Mouse (Mus musculus) liver, embryonic 16.5 days (tissue): ENCODE data around the gene Fstl4. TPM values are rescaled to one million over a fixed set of nuclear protein-coding genes. Genes with fewer than 3 reads are reported as not detected.

ENCODE experiments used
- ATAC-seq: fragments of 200-750 bp; cut with Nextera tagmentation; 2 replicates; pipeline ENCODE4 v1.8.0; 2017; ENCODE audit warnings: low read depth, mild to moderate bottlenecking, moderate number of reproducible peaks, moderate library complexity
- H3K27ac ChIP-seq: fragments of 300-500 bp; sonication (generic); 2 replicates; pipeline ENCODE4 v1.5.1; 2014; ENCODE audit warnings: mild to moderate bottlenecking, low read length
- H3K27me3 ChIP-seq: fragments of 300-500 bp; sonication (generic); 2 replicates; pipeline ENCODE4 v1.6.1; 2014; ENCODE audit warnings: low read depth, low read length, mixed read lengths; ENCODE audit not compliant: control insufficient read depth, insufficient read depth
- H3K36me3 ChIP-seq: fragments of 300-500 bp; sonication (generic); 2 replicates; pipeline ENCODE4 v1.6.1; 2014; ENCODE audit warnings: mild to moderate bottlenecking; ENCODE audit not compliant: control insufficient read depth, insufficient read depth
- H3K4me1 ChIP-seq: fragments of 300-500 bp; sonication (generic); 2 replicates; pipeline ENCODE4 v1.6.1; 2014; ENCODE audit warnings: low read depth, low read length, mixed read lengths; ENCODE audit not compliant: control insufficient read depth
- H3K4me2 ChIP-seq: fragments of 300-500 bp; sonication (generic); 2 replicates; pipeline ENCODE4 v1.6.1; 2014; ENCODE audit warnings: low read depth, low read length, mixed read lengths
- H3K4me3 ChIP-seq: fragments of 300-500 bp; sonication (generic); 2 replicates; pipeline ENCODE4 v1.5.1; 2014; ENCODE audit warnings: low read depth, mild to moderate bottlenecking, low read length
- H3K9ac ChIP-seq: fragments of 300-500 bp; sonication (generic); 2 replicates; pipeline ENCODE4 v1.6.1; 2014; ENCODE audit warnings: low read depth, low read length
- H3K9me3 ChIP-seq: fragments of 300-500 bp; sonication (generic); replicated peaks from 2 replicates; pipeline ENCODE4 v1.6.1; 2016; ENCODE audit warnings: low read length; ENCODE audit not compliant: control insufficient read depth
- WGBS: fragments of 180-500 bp; shearing (Covaris S2); extraction: QIAGEN DNeasy Blood & Tissue Kit; methylation state at CpG from one replicate; pipeline ENCODE4 v1.1.7; 2014; ENCODE audit not compliant: insufficient replicate concordance; 5-methylcytosine and 5-hydroxymethylcytosine counted together
- polyA plus RNA-seq: library from polyadenylated mRNA; unstranded; fragments of >200 nt; fragmentation: Nextera tagmentation; extraction: Ambion mirVana; gene quantifications from 2 replicates; pipeline ENCODE4 v1.2.1, GENCODE M21; 2015

The Fstl4 gene
- polyA plus RNA-seq, 1 experiment from 2014 or later = 0.08 TPM

GRCm38 (mm10) chr11:53156463-53156862 lies 392.0 kb downstream of the Fstl4 start:
- H3K4me3 ChIP-seq = no peak overlapping the region
- H3K27ac ChIP-seq = no peak overlapping the region
- H3K9me3 ChIP-seq = no peaks in the 10 kb centered on the region
- no peaks in the 10 kb centered on the region for H3K4me1 ChIP-seq
- no peaks in the 10 kb centered on the region for H3K36me3 ChIP-seq
- no peak overlapping the region for H3K4me2 ChIP-seq
- no peaks in the 10 kb centered on the region for H3K27me3 ChIP-seq
- ATAC-seq = no peak
- 60% methylated on average over 7 of the region's 7 CpGs for WGBS
- no peak overlapping the region for H3K9ac ChIP-seq

GRCm38 (mm10) chr11:53157621-53158259 lies 393.3 kb downstream of the Fstl4 start:
- H3K9me3 ChIP-seq = no peaks in the 10 kb centered on the region
- H3K4me3 ChIP-seq = no peak overlapping the region
- WGBS = 47% methylated on average over 6 of the region's 6 CpGs
- no peaks in the 10 kb centered on the region for H3K27me3 ChIP-seq
- no peak overlapping the region for H3K27ac ChIP-seq
- H3K4me1 ChIP-seq = no peaks in the 10 kb centered on the region
- H3K4me2 ChIP-seq = no peak overlapping the region
- no peaks in the 10 kb centered on the region for H3K36me3 ChIP-seq
- no peak for ATAC-seq
- H3K9ac ChIP-seq = no peak overlapping the region

GRCm38 (mm10) chr11:53162385-53162784 lies 398.0 kb downstream of the Fstl4 start:
- Histone ChIP-seq H3K36me3 (no peaks in the 10 kb centered on the region), H3K4me2 (no peak overlapping the region), H3K27ac (no peak overlapping the region), H3K9me3 (no peaks in the 10 kb centered on the region), H3K27me3 (no peaks in the 10 kb centered on the region), H3K9ac (no peak overlapping the region), H3K4me1 (no peaks in the 10 kb centered on the region), H3K4me3 (no peak overlapping the region)
- no peak for ATAC-seq
- 40% methylated on average over 6 of the region's 6 CpGs for WGBS

- H3K27me3 ChIP-seq = no peaks in the 10 kb centered on the region
- 28% methylated on average over 2 of the region's 2 CpGs for WGBS
These were observed 402.0 kb downstream of the Fstl4 start for GRCm38 (mm10) chr11:53166478-53166877.

GRCm38 (mm10) chr11:53182177-53182852 lies 417.9 kb downstream of the Fstl4 start:
- ATAC-seq = no peak
- Histone ChIP-seq H3K36me3 (no peaks in the 10 kb centered on the region), H3K9me3 (no peaks in the 10 kb centered on the region), H3K4me3 (no peak overlapping the region), H3K27ac (no peak overlapping the region), H3K9ac (no peak overlapping the region), H3K4me2 (no peak overlapping the region), H3K4me1 (peaks cover 3% of the 10 kb centered on the region; the same call in 1 of the 2 replicates), H3K27me3 (no peaks in the 10 kb centered on the region)
- WGBS = 65% methylated on average over 13 of the region's 13 CpGs

More at GRCm38 (mm10) chr11:53166478-53166877, 402.0 kb downstream of the Fstl4 start:
- Histone ChIP-seq H3K4me2 (no peak overlapping the region), H3K27ac (no peak overlapping the region), H3K9me3 (no peaks in the 10 kb centered on the region), H3K9ac (no peak overlapping the region), H3K36me3 (no peaks in the 10 kb centered on the region), H3K4me1 (no peaks in the 10 kb centered on the region), H3K4me3 (no peak overlapping the region)
- no peak for ATAC-seq

GRCm38 (mm10) chr11:53182858-53183257 lies 418.4 kb downstream of the Fstl4 start:
- peak overlapping the region; percentile 40; the same call in 1 of the 2 replicates for H3K27ac ChIP-seq
- ATAC-seq = peak; percentile 61; the same call in 1 of the 2 replicates
- no peaks in the 10 kb centered on the region for H3K9me3 ChIP-seq
- no peak overlapping the region for H3K9ac ChIP-seq
- no peak overlapping the region for H3K4me2 ChIP-seq
- no peak overlapping the region for H3K4me3 ChIP-seq
- no peaks in the 10 kb centered on the region for H3K36me3 ChIP-seq
- WGBS = 35% methylated on average over 4 of the region's 4 CpGs
- no peaks in the 10 kb centered on the region for H3K27me3 ChIP-seq
- peaks cover 3% of the 10 kb centered on the region; the same call in 1 of the 2 replicates for H3K4me1 ChIP-seq

GRCm38 (mm10) chr11:53184046-53184445 lies 419.6 kb downstream of the Fstl4 start:
- peak; percentile 41 for ATAC-seq
- Histone ChIP-seq H3K4me3 (no peak overlapping the region), H3K4me1 (peaks cover 3% of the 10 kb centered on the region; the same call in 1 of the 2 replicates), H3K27me3 (no peaks in the 10 kb centered on the region), H3K4me2 (no peak overlapping the region), H3K9ac (no peak overlapping the region), H3K27ac (no peak overlapping the region), H3K9me3 (no peaks in the 10 kb centered on the region), H3K36me3 (no peaks in the 10 kb centered on the region)
- 55% methylated on average over 7 of the region's 7 CpGs for WGBS

- 0 out of 2 replicates have a peak, but pooled peaks have one; percentile 24 for ATAC-seq
- H3K27ac ChIP-seq = no peak overlapping the region
- H3K9me3 ChIP-seq = no peaks in the 10 kb centered on the region
- H3K4me2 ChIP-seq = no peak overlapping the region
- WGBS = 19% methylated on average over 5 of the region's 5 CpGs
- H3K36me3 ChIP-seq = no peaks in the 10 kb centered on the region
- H3K4me1 ChIP-seq = peaks cover 3% of the 10 kb centered on the region; the same call in 1 of the 2 replicates
- no peaks in the 10 kb centered on the region for H3K27me3 ChIP-seq
- no peak overlapping the region for H3K4me3 ChIP-seq
- no peak overlapping the region for H3K9ac ChIP-seq
These were observed 420.3 kb downstream of the Fstl4 start for GRCm38 (mm10) chr11:53184698-53185097.
